Mouse (Mus musculus): ENCODE measurements around the gene Oaz3. TPM values are rescaled to one million over a fixed set of nuclear protein-coding genes. Genes with fewer than 3 reads are reported as not detected.

Gene Oaz3
- total and polyA plus RNA-seq, 3 experiments, result 0.89 to 0.91 TPM; not detected in 1

GRCm38 (mm10) chr3:94463926-94464578 lies 20.3 kb upstream of the Oaz3 start:
- Histone ChIP-seq H3K4me3 (ENCODE audit: control insufficient read depth in 1 of 2, insufficient read depth in 1 of 2, low read depth in 2 of 2, low read length in 2 of 2) (no peak overlapping the region), H3K4me1 (ENCODE audit: control insufficient read depth in 1 of 2, insufficient read depth in 2 of 2, low read length in 2 of 2) (0 out of 4 replicates have a peak, but pooled peaks cover 0 to 2% of the 10 kb centered on the region in 2 experiments), H3K9ac (ENCODE audit: control insufficient read depth, low read depth, low read length, poor library complexity, severe bottlenecking) (no peak overlapping the region), H3K27me3 (ENCODE audit: control insufficient read depth in 1 of 2, insufficient read depth in 2 of 2, low read length in 2 of 2) (no peaks in the 10 kb centered on the region; a peak in 1 of 4 replicates), H3K9me3 (replicated peaks; ENCODE audit: insufficient read depth, low read length) (no peaks in the 10 kb centered on the region), H3K79me2 (ENCODE audit: control insufficient read depth, insufficient read depth, low read length, poor library complexity) (no peaks in the 10 kb centered on the region), H3K36me3 (ENCODE audit: control insufficient read depth in 1 of 2, insufficient read depth in 2 of 2, low read length in 2 of 2) (no peaks in the 10 kb centered on the region), H3K27ac (ENCODE audit: control insufficient read depth, low read depth, low read length) (no peak overlapping the region)
- TF ChIP-seq TCF12 (IDR thresholded peaks at IDR 0.05; ENCODE audit: low read depth, low read length) (no peak), CTCF (IDR thresholded peaks at IDR 0.05 in 2 of 3, conservative IDR thresholded peaks at IDR 0.05 in 1 of 3; ENCODE audit: control insufficient read depth in 1 of 3, insufficient read depth in 1 of 3, low read depth in 2 of 3, low read length in 3 of 3, poor library complexity in 1 of 3, severe bottlenecking in 1 of 3) (no peak), USF1 (IDR thresholded peaks at IDR 0.05; ENCODE audit: low read depth, low read length) (no peak), ZNF384 (IDR thresholded peaks at IDR 0.05; ENCODE audit: low read depth, low read length) (no peak), TBP (IDR thresholded peaks at IDR 0.05; ENCODE audit: low read depth, low read length) (no peak), KAT2A (conservative IDR thresholded peaks at IDR 0.05; ENCODE audit: low read depth, low read length) (no peak), POLR2AphosphoS2 (IDR thresholded peaks at IDR 0.05; ENCODE audit: low read length) (no peak)
- DNase-seq (ENCODE audit: low read depth, low spot score), result no peak

- DNase-seq (ENCODE audit: low read depth, low spot score), result no peak
- peaks cover 0 to 3% of the 10 kb centered on the region in 2 experiments; a peak in 1 of 4 replicates for H3K36me3 ChIP-seq (ENCODE audit: control insufficient read depth in 1 of 2, insufficient read depth in 2 of 2, low read length in 2 of 2)
- no peaks in the 10 kb centered on the region for H3K9me3 ChIP-seq (replicated peaks; ENCODE audit: insufficient read depth, low read length)
- no peak overlapping the region for H3K4me3 ChIP-seq (ENCODE audit: control insufficient read depth in 1 of 2, insufficient read depth in 1 of 2, low read depth in 2 of 2, low read length in 2 of 2)
- 0 out of 4 replicates have a peak, but pooled peaks cover 0 to 2% of the 10 kb centered on the region in 2 experiments for H3K4me1 ChIP-seq (ENCODE audit: control insufficient read depth in 1 of 2, insufficient read depth in 2 of 2, low read length in 2 of 2)
- H3K27me3 ChIP-seq (ENCODE audit: control insufficient read depth in 1 of 2, insufficient read depth in 2 of 2, low read length in 2 of 2), result no peaks in the 10 kb centered on the region
- TF ChIP-seq EP300 (IDR thresholded peaks at IDR 0.05; ENCODE audit: low read depth in 1 of 2, low read length in 2 of 2) (no peak), MEF2A (IDR thresholded peaks at IDR 0.05; ENCODE audit: extremely low read depth, insufficient replicate concordance, low read depth, low read length, poor library complexity, severe bottlenecking) (no peak), KAT2A (conservative IDR thresholded peaks at IDR 0.05; ENCODE audit: low read depth, low read length) (no peak), RAD21 (IDR thresholded peaks at IDR 0.05; ENCODE audit: low read depth, low read length) (no peak), CHD2 (IDR thresholded peaks at IDR 0.05; ENCODE audit: low read length) (no peak), ZMIZ1 (IDR thresholded peaks at IDR 0.05; ENCODE audit: low read depth, low read length) (no peak), RCOR1 (IDR thresholded peaks at IDR 0.05; ENCODE audit: low read depth, low read length) (no peak), TBP (IDR thresholded peaks at IDR 0.05; ENCODE audit: low read depth, low read length) (no peak), CHD1 (IDR thresholded peaks at IDR 0.05; ENCODE audit: low read depth, low read length) (no peak), MAX (IDR thresholded peaks at IDR 0.05; ENCODE audit: low read length) (no peak), GABPA (IDR thresholded peaks at IDR 0.05; ENCODE audit: low read depth, low read length) (no peak), JUND (IDR thresholded peaks at IDR 0.05; ENCODE audit: low read depth, low read length) (no peak), E2F4 (IDR thresholded peaks at IDR 0.05; ENCODE audit: borderline replicate concordance, low read depth, low read length) (no peak)
- no peak overlapping the region for H3K27ac ChIP-seq (ENCODE audit: control insufficient read depth, low read depth, low read length)
- no peaks in the 10 kb centered on the region for H3K79me2 ChIP-seq (ENCODE audit: control insufficient read depth, insufficient read depth, low read length, poor library complexity)
- no peak overlapping the region for H3K9ac ChIP-seq (ENCODE audit: control insufficient read depth, low read depth, low read length, poor library complexity, severe bottlenecking)
Measured at GRCm38 (mm10) chr3:94459834-94460233, 16.1 kb upstream of the Oaz3 start.

Measured in MEL (cell line).